Mouse (Mus musculus): ENCODE measurements around the gene Gja5.
A peak's percentile ranks its signal among the peaks of the same experiment; 100 is the strongest.

GRCm38 (mm10) chr3:97048360-97048759 is 143.9 kb downstream of the Gja5 start:
- TF ChIP-seq CTCF (conservative IDR thresholded peaks at IDR 0.05; ENCODE audit: low read length) (peak; percentile 84), NANOG (IDR thresholded peaks at IDR 0.05; ENCODE audit: borderline replicate concordance, low read length) (no peak), POU5F1 (IDR thresholded peaks at IDR 0.05; ENCODE audit: borderline replicate concordance, low read length) (no peak)
